Mouse (Mus musculus): ENCODE measurements around the gene Samd8. TPM values are rescaled to one million over a fixed set of nuclear protein-coding genes. Genes with fewer than 3 reads are reported as not detected.
A peak's percentile ranks its signal among the peaks of the same experiment; 100 is the strongest.

Samd8 gene
- polyA plus RNA-seq, 1 experiment from 2014 or later, result 10.0 TPM

GRCm38 (mm10) chr14:21811301-21811700 lies 61.0 kb downstream of the Samd8 start:
- Histone ChIP-seq H3K27me3 (ENCODE audit: low read depth, poor library complexity, severe bottlenecking) (no peaks in the 10 kb centered on the region), H3K4me1 (no peaks in the 10 kb centered on the region), H3K27ac (replicated peaks) (no peak overlapping the region), H3K9me3 (replicated peaks) (no peaks in the 10 kb centered on the region), H3K4me3 (no peak overlapping the region), H3K36me3 (no peaks in the 10 kb centered on the region)
- no peak for DNase-seq (ENCODE audit: low spot score)
- 86% methylated on average over 4 of the region's 4 CpGs for WGBS

DNA sequence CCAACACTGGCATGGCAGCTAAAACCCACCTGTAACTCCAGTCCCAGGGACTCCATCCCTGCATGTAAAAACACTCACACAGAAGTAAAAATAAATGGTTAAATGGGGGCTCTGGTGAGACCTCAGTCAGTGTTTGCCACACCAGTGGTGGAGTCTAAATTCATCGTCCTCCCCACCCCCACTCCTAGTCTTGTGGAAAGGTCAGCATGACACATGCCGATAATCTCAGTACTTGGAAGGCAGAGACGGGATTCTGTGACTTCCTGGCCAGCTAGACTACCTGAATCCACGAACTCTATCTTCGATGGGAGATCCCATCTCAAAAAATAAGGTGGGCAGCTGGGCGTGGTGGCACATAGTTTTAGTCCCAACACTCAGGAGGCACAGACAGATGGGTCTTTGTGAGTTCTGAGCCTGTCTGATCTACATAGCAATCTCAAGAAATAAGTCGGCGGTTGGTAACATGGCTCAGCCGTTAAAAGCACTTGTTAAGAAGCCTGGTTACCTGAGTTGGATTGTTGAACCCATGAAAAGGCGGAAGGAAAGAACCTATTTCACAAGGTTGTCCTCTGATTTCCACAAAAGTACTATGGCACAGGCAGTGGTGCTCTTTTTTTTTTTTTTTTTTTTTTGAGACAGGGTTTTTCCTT lies 61.5 kb downstream of the Samd8 start:
- Histone ChIP-seq H3K27ac (replicated peaks) (no peak overlapping the region), H3K4me3 (no peak overlapping the region), H3K4me1 (no peaks in the 10 kb centered on the region), H3K36me3 (no peaks in the 10 kb centered on the region), H3K27me3 (ENCODE audit: low read depth, poor library complexity, severe bottlenecking) (no peaks in the 10 kb centered on the region), H3K9me3 (replicated peaks) (no peaks in the 10 kb centered on the region)
- DNase-seq (ENCODE audit: low spot score), result no peak
- WGBS, result 88% methylated on average over 10 of the region's 10 CpGs

DNA sequence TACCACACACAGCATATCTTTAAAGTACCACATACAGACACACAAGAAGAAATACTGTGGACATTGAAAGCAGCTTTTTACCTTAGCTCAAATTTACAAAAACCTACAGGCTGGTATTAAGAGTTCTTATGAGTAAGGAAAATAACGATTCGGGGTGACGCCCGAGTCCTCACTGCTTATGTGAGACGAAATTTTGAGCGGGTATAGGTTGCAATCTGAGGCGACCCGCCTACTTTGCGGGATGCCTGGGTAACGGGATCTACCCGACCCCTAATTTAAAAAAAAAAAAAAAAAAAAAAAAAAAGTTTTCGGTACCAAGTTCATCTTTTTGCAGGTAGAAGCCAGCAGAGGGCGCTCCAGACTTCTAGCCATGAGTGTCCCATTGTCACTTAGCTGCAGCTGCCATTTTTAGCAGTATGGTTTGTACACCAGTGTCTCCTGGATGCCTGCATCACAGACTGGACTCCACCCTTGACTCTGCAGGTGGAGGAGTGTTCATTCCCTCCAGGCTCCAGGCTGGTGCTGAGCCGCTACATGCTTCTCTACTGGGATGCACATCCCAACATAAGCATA lies 62.3 kb downstream of the Samd8 start:
- 24% methylated on average over 14 of the region's 14 CpGs for WGBS
- H3K27me3 ChIP-seq (ENCODE audit: low read depth, poor library complexity, severe bottlenecking), result no peaks in the 10 kb centered on the region

DNA sequence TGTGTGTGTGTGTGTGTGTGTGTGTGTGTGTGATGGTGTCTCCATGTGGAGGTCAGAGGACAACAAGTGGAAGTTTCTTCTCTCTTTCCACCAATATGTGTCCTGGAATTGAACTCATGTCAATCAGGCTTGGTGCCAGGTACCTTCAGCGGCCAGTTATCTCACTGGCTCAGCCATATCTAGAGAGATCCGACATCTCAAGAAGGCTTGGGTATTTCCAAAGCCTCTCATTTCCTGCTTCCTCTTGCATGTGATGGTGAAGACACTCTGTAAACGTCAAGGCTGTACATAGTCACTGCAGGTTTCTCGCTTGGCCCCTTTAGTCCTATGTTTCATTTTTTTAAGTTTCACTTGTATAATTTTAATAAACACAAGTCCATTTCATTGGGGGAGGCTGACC lies 62.9 kb downstream of the Samd8 start:
- Histone ChIP-seq H3K27ac (replicated peaks) (no peak overlapping the region), H3K36me3 (no peaks in the 10 kb centered on the region), H3K9me3 (replicated peaks) (no peaks in the 10 kb centered on the region), H3K27me3 (ENCODE audit: low read depth, poor library complexity, severe bottlenecking) (no peaks in the 10 kb centered on the region), H3K4me3 (no peak overlapping the region), H3K4me1 (no peaks in the 10 kb centered on the region)
- DNase-seq (ENCODE audit: low spot score), result no peak
- 83% methylated on average over 4 of the region's 4 CpGs for WGBS

More for the DNA sequence above, 62.3 kb downstream of the Samd8 start:
- H3K27ac ChIP-seq (replicated peaks), result no peak overlapping the region
- no peaks in the 10 kb centered on the region for H3K9me3 ChIP-seq (replicated peaks)
- no peaks in the 10 kb centered on the region for H3K4me1 ChIP-seq
- H3K4me3 ChIP-seq, result no peak overlapping the region
- H3K36me3 ChIP-seq, result no peaks in the 10 kb centered on the region
- peak; percentile 64 for DNase-seq (ENCODE audit: low spot score)

DNA sequence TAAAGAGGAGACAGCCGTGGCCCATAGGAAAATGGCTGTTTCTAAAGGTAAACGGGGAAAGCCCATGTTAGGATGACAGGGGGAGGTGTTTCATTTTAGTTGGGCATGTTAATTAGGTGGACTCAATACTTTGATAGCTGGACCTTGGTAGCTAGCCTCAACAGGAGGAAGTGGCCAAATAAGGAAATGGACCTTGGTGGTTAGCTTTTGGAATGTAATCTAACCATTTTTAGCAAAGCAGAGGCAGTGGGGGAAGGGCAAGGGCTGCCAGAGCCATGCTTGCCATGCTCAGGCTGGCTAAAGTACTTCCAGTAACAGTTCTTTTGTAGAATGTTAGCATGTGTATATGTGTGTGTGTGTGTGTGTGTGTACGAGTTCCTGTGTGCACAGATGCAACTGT lies 63.5 kb downstream of the Samd8 start:
- H3K9me3 ChIP-seq (replicated peaks), result no peaks in the 10 kb centered on the region
- DNase-seq (ENCODE audit: low spot score), result no peak
- H3K36me3 ChIP-seq, result no peaks in the 10 kb centered on the region
- WGBS, result 76% methylated on average over 3 of the region's 3 CpGs
- H3K27ac ChIP-seq (replicated peaks), result no peak overlapping the region
- H3K4me3 ChIP-seq, result no peak overlapping the region
- H3K27me3 ChIP-seq (ENCODE audit: low read depth, poor library complexity, severe bottlenecking), result no peaks in the 10 kb centered on the region
- no peaks in the 10 kb centered on the region for H3K4me1 ChIP-seq

DNA sequence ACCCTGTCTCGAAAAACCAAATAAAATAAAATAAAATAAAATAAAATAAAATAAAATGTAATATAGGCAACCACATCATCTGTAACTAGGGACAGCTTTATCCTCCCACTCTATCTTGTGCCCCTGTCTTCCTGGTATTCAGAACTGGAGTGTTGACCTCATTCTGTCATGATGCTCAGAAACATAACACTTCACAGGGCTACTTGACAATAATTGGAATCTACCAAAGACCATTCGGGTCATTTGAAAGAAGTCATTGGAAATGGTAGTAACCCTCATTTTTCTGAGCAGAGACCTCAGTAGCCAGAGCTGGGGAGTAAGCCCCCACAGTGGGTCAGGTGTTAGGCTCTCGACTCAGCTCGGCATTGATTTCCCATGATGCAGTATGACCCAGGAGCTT lies 64.3 kb downstream of the Samd8 start:
- H3K4me1 ChIP-seq, result no peaks in the 10 kb centered on the region
- H3K9me3 ChIP-seq (replicated peaks), result no peaks in the 10 kb centered on the region
- WGBS, result 92% methylated on average over 4 of the region's 4 CpGs
- no peak for DNase-seq (ENCODE audit: low spot score)
- no peaks in the 10 kb centered on the region for H3K36me3 ChIP-seq
- H3K27ac ChIP-seq (replicated peaks), result no peak overlapping the region
- no peak overlapping the region for H3K4me3 ChIP-seq
- no peaks in the 10 kb centered on the region for H3K27me3 ChIP-seq (ENCODE audit: low read depth, poor library complexity, severe bottlenecking)

DNA sequence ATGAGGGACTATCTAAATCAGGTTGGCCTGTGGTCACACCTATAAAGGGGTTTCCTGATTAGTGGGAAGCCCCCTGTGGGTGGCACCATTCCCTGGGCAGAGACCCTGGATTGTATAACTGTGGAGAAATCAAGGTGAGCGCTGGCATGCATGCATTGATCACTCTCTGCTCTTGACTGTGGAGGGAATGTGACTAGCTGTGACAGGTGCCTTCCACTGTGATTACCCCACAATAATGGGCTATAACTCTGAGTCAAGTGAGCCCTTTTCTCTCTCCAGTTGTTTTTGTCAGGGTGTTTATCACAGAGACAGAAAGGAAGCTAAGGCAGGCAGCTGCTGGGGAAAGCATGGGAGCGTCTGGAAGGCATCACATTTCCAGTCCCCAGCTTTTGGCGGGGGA lies 65.9 kb downstream of the Samd8 start:
- no peak for DNase-seq (ENCODE audit: low spot score)
- H3K4me1 ChIP-seq, result no peaks in the 10 kb centered on the region
- 76% methylated on average over 3 of the region's 3 CpGs for WGBS
- no peak overlapping the region for H3K4me3 ChIP-seq
- no peaks in the 10 kb centered on the region for H3K27me3 ChIP-seq (ENCODE audit: low read depth, poor library complexity, severe bottlenecking)
- no peak overlapping the region for H3K27ac ChIP-seq (replicated peaks)
- no peaks in the 10 kb centered on the region for H3K9me3 ChIP-seq (replicated peaks)
- H3K36me3 ChIP-seq, result no peaks in the 10 kb centered on the region

DNA sequence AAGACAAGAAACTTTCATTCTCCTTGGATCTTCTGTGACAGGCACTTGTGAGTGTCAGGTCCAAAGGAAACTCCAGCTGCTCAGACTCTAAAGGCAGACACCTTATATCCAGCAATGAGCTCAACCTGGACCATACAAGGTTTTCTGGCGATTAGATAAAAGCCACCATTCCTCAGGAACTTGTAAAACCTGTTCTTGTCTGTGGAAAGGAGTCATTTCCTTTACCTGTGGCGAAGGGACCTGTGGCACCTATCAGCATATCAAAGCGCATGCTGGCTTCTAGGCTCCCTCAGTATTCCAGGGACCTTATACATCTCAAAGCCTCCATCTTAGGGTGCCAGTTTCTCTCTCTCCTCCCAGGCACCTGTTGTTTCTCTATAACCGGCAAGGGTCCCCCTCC lies 67.1 kb downstream of the Samd8 start:
- Histone ChIP-seq H3K27me3 (ENCODE audit: low read depth, poor library complexity, severe bottlenecking) (no peaks in the 10 kb centered on the region), H3K4me3 (no peak overlapping the region), H3K4me1 (no peaks in the 10 kb centered on the region), H3K27ac (replicated peaks) (no peak overlapping the region), H3K36me3 (no peaks in the 10 kb centered on the region), H3K9me3 (replicated peaks) (no peaks in the 10 kb centered on the region)
- 42% methylated on average over 4 of the region's 4 CpGs for WGBS
- no peak for DNase-seq (ENCODE audit: low spot score)

GRCm38 (mm10) chr14:21820880-21821505 lies 70.7 kb downstream of the Samd8 start:
- 89% methylated on average over 4 of the region's 4 CpGs for WGBS
- no peaks in the 10 kb centered on the region for H3K27me3 ChIP-seq (ENCODE audit: low read depth, poor library complexity, severe bottlenecking)

DNA sequence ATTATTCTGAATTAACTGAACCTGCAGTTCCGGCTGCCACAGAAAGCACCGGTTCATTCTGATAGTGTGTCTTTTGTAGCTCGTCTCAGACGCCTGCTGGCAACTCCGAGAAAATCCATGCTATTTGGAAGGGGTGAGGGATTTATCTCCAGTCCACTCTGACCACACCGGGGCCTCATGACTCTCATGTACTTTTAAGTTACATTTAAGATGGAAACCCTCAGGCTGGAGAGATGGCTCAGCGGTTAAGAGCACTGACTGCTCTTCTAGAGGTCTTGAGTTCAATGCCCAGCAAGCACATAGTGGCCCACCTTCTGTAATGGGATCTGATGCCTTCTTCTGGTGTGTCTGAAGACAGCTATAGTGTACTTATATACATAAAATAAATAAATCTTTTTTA lies 72.0 kb downstream of the Samd8 start:
- Histone ChIP-seq H3K36me3 (no peaks in the 10 kb centered on the region), H3K9me3 (replicated peaks) (no peaks in the 10 kb centered on the region), H3K27me3 (ENCODE audit: low read depth, poor library complexity, severe bottlenecking) (no peaks in the 10 kb centered on the region), H3K4me1 (peaks cover 5% of the 10 kb centered on the region; the same call in 1 of the 2 replicates), H3K4me3 (no peak overlapping the region), H3K27ac (replicated peaks) (no peak overlapping the region)
- no peak for DNase-seq (ENCODE audit: low spot score)
- 78% methylated on average over 7 of the region's 7 CpGs for WGBS

More at GRCm38 (mm10) chr14:21820880-21821505, 70.7 kb downstream of the Samd8 start:
- Histone ChIP-seq H3K27ac (replicated peaks) (no peak overlapping the region), H3K4me3 (no peak overlapping the region), H3K36me3 (no peaks in the 10 kb centered on the region), H3K4me1 (peaks cover 5% of the 10 kb centered on the region; the same call in 1 of the 2 replicates), H3K9me3 (replicated peaks) (no peaks in the 10 kb centered on the region)
- DNase-seq (ENCODE audit: low spot score), result no peak

GRCm38 (mm10) chr14:21822795-21823374 lies 72.6 kb downstream of the Samd8 start:
- H3K27me3 ChIP-seq (ENCODE audit: low read depth, poor library complexity, severe bottlenecking), result no peaks in the 10 kb centered on the region
- WGBS, result 75% methylated on average over 7 of the region's 7 CpGs
- peaks cover 5% of the 10 kb centered on the region; the same call in 1 of the 2 replicates for H3K4me1 ChIP-seq
- no peak overlapping the region for H3K4me3 ChIP-seq
- H3K27ac ChIP-seq (replicated peaks), result peak overlapping the region; percentile 69
- no peaks in the 10 kb centered on the region for H3K36me3 ChIP-seq
- no peak for DNase-seq (ENCODE audit: low spot score)
- H3K9me3 ChIP-seq (replicated peaks), result no peaks in the 10 kb centered on the region

GRCm38 (mm10) chr14:21823897-21824296 lies 73.6 kb downstream of the Samd8 start:
- no peak overlapping the region for H3K27ac ChIP-seq (replicated peaks)
- DNase-seq (ENCODE audit: low spot score), result no peak
- no peaks in the 10 kb centered on the region for H3K36me3 ChIP-seq
- 83% methylated on average over 7 of the region's 7 CpGs for WGBS
- no peak overlapping the region for H3K4me3 ChIP-seq
- peaks cover 5% of the 10 kb centered on the region; the same call in 1 of the 2 replicates for H3K4me1 ChIP-seq
- H3K9me3 ChIP-seq (replicated peaks), result no peaks in the 10 kb centered on the region
- H3K27me3 ChIP-seq (ENCODE audit: low read depth, poor library complexity, severe bottlenecking), result no peaks in the 10 kb centered on the region

DNA sequence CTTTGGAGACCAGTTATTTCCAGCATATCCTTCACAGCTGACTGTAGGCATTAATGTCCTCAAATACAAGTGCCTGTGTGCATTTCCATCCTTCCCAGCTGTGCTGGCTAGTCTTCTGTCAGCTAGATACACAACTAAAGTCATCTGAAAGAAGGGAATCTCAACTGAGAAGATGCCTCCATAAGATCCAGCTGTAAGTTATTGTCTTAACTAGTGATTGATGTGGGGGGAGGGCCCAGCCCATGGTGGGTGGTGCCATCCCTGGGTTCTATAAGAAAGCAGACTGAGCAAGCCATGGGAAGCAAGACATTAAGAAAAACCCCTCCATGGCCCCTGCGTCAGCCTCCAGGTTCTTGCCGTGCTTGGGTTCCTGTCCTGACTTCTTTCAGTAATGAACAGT lies 74.6 kb downstream of the Samd8 start, which contains the start of gene Vdac2:
Gene Vdac2 (plus strand): TSS at position 301 of the 400 bp plus-strand sequence.
- H3K27ac ChIP-seq (replicated peaks), result no peak within 1 kb of the TSS
- H3K4me1 ChIP-seq, result peaks cover 5% of the 10 kb centered on the region; the same call in 1 of the 2 replicates
- H3K4me3 ChIP-seq, result no peak within 1 kb of the TSS
- no peaks in the 10 kb centered on the region for H3K36me3 ChIP-seq
- no peak for DNase-seq (ENCODE audit: low spot score)
- WGBS, result 88% methylated on average over 2 of the region's 2 CpGs
- H3K9me3 ChIP-seq (replicated peaks), result no peaks in the 10 kb centered on the region
- H3K27me3 ChIP-seq (ENCODE audit: low read depth, poor library complexity, severe bottlenecking), result no peaks in the 10 kb centered on the region

Data from midbrain, embryonic 10.5 days (tissue).